Mouse (Mus musculus) ovary, adult 18-20 months (tissue): ENCODE measurements around the gene Fgfrl1.

Source experiments
- DNase-seq: peaks from one replicate; pipeline ENCODE4 v3.0.0; 2022; ENCODE audit warnings: low spot score, mixed read lengths

The Fgfrl1 gene

DNA sequence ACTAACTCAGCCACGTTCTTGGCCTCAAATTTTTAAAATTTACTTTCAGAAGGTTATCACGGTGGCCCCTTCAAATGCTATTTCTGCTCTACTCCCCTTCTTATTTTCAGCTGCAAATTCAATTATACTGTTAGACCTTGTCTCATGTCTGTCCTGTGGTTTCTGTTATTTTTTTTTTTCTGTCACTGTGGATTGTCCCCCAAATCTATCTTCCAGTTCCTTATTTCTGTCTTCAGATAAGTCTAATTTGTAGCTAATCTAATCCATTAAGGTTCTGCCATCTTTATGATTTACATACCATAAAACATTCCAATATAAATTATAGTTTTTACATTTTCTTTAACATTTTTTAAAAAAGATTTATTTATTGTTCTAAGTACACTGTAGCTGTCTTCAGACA, 24.8 kb upstream of the Fgfrl1 start:
- DNase-seq: no peak

DNA sequence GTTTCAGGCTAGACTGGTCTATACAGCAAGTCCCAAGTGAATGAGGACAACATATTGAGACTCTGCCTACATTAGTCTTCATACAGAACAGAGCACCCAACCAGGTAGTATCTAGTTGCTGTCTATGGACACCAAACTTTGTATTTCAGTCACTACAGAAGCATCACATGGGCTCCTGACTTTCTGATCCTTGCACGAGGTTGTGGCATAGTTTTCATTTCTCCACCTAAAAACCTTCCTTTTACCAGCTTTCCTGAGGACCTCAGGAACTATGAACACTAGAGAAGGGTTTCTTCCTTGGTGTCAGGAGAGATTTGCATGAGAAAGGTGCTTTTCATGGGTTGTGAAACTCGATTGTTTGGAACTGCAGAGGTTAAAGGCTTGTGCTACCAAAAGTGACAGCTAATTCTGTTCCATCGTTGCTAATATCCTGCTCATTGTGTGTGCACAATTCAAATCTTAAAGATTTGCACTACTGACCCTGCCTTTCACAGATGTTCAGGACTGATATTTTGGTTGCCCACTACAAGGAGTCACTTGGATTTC, 23.7 kb upstream of the Fgfrl1 start:
- DNase-seq: no peak

DNA sequence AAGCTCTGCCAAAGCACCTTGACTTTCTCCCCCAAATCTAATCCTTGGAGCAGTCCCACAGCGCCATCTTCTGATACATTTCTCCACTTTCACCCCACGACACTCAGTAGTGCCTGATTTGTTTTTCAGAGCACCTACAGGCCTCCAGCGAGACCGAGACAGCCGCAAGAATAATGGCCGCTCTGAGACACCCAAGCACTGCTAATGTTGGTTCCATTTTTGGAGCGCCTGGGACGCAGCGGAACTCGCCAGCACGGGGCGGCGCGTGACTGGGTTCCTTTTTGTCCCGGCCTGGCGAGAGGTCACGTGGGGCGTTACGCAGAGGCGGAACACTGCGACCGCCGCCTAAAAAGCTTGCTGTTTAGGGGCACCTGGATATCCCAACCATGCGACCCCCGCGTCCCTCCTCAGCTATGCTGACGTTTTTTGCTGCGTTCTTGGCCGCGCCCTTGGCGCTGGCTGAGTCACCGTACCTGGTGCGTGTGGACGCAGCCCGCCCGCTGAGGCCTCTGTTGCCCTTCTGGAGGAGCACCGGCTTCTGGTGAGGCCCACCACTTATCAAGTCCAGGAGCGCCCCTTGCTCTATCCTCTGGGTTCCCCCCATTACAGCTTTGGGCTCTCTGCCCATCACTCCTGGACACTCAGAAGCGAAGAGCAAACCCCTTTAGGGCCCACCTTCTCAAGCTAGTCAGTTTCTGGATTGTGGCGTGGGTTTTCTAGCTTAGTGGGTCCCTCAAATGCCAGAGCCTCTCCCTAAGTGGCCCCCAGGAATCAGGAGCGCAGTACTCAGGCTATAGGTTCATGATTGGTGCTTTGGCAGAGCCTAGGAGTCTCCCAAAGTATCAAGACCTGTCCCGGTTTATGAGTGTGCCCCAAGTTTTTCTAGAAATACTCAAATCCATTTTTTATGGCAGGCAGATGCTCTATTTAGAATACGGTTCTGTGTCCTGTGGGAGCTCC, 22.9 kb upstream of the Fgfrl1 start, which contains the start of gene Dgkq:
Dgkq (minus strand) TSS at position 696 of the 960 bp plus-strand sequence.
- peak; percentile 81 for DNase-seq

DNA sequence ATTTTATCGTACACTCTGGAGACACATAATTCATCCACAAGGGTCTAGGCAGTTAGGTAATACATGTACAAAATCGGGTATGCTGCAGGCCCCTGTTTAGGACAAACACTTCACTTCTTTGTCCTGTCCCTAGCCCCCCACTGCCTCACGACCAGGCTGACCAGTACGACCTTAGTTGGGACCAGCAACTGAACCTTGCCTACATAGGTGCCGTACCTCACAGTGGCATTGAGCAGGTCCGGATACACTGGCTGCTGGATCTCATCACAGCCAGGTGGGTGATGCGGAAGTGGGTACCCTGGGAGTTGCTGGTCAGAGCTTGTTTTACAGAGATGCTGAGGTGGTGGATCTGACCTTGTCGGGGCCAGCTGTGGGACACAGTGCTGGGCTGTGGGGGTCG, 22.2 kb upstream of the Fgfrl1 start:
- no peak for DNase-seq

DNA sequence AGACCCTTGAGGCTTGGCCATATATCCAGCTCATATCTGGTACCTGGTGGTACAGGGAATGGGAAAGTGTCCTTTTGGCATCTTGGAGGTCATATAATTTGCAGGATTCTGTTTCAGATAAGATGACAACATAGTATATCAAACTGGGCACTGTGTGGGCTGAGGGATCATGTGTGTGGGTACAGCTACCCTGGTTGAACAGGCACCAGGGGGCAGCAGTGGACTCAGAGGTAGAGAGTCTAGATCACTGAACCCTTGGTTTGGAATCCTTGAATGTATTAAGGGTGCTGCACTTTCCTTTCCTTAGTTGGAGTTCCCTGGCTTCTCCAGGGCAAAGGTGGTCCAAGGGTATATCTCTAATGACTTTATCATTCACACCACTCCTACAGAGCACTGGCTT, 21.4 kb upstream of the Fgfrl1 start:
- DNase-seq: no peak

DNA sequence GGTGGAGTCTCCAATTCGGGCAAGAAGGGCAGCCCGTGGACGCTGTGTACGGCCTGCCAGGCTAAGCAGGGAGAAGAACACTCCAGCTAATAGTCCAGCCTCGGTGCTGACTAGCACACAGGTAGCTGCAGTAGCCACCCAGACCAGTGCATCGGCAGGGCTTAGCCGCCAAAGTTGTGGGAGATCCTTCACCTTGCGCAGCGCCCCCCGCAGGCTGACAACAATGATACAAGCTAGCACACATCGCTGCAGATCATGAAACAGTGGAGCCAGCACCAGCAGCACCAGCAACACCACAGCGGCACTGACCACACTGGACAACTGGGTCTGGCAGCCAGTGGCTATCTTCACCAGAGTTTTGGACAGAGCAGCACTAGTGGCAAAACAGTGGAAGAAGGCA, 20.4 kb upstream of the Fgfrl1 start:
- no peak for DNase-seq

DNA sequence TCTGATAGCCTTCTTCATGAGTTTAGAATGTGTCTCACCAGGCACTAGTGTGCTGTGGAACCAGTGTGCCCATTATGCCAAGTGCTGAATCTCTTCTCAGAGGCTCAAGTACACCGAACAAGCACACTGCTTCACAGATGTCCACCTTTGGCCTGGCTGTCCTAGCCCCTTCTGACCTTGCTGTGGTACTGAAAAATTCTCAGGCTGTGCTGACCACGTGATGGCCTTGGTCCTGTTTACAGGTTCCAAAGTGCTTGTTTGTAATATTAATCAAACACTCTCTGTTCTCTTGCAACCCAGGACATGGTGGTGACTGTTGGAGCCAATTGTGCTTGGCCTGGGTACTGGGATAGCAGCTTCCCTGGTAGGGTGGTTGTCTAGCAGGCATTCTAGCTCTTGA, 17.6 kb upstream of the Fgfrl1 start:
- no peak for DNase-seq

DNA sequence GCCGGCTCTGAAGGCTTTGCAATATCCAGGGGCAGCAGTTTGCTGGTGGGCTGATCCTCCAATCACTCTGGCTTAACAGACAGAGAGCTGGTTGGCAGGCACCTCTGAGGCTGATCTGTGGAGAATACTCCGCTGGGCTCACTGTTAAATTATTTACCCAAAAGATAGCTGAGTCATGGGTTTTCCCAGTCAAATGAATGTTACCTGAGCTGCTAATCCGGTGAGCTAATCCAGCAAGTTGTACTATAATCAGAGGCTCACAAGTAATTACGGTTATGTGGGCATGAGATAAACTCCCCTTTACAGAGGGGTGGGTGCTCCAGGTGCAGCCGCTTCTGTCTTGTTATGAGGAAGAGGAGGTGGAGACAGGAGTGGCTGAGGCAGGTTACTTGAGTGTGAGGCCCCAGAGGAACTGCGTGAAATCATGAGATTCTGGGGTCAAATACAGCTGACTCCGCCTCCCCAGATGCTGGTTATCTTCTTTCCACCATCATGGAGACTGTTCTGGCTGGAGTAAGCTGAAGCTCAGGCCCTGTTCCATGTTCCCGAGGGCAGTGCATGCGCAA, 16.8 kb upstream of the Fgfrl1 start, which contains the start of gene Slc26a1:
Slc26a1 (minus strand) TSS at position 319 of the 566 bp plus-strand sequence.
- DNase-seq: no peak

DNA sequence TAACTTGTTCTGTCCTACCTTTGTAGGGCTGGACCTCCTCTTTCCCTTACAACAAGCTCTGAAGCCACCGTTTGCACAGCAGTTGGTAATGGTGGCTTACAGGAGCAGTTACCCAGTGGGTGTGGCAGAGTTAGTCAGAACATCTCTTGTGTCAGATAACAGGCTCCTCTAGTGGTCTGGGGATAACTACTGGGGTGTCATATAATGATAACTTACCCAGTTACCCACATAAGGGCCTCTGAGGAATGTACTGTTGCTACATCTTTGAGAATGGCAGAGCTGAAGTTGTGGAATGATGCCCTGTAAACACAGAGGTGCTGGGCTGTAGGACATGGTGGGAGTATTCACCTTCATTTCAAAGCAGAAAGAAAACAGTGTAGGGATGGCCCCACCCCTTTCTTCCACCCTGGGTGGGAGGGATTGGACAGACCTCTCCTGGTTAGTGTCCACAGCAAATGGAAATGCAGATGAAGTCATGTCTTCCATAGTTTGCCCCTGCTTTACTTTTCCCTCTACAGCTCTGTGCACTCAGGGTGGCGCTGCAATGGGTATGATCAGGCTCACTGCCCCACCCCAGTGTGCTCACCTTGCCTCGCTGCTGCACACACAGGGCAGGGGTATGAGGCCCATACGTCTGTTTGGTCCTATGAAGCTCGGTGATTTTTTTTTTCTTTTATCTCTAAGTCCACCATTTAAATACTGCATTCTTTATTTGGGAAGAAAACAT, 15.2 kb upstream of the Fgfrl1 start:
- no peak for DNase-seq

DNA sequence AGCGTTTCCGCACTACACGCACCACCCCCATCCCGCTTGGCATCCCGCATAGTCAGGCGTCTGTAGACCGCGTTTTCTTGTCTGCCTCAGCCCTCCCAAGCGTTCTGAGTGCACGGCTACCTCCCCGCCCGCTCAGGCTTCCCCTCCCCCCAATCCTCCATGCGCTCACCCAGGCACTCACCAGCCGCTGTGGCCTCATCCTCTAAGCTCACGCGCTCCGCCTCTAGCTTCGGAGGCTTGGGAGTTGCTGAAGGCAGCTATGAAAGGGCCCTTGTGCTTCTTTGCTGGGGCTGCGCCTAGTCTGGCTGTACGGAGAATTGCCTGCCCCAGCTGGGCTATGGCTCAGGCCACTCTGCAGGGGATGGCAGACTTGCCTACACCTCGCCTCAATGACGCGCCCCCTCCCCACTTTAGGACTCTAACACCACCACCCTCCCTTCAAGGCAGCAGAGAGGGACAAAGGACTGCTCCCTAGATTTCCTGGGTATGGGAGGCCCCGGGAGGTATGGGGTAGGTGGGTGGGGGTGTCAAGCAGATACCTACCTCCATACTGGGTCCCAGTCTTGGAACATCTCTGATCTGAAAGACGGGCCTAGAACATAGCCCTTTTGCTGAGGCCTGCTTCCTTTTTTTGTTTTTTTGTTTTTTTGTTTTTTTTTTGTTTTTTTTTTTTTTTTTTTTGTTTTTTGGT, 14.4 kb upstream of the Fgfrl1 start:
- no peak for DNase-seq

DNA sequence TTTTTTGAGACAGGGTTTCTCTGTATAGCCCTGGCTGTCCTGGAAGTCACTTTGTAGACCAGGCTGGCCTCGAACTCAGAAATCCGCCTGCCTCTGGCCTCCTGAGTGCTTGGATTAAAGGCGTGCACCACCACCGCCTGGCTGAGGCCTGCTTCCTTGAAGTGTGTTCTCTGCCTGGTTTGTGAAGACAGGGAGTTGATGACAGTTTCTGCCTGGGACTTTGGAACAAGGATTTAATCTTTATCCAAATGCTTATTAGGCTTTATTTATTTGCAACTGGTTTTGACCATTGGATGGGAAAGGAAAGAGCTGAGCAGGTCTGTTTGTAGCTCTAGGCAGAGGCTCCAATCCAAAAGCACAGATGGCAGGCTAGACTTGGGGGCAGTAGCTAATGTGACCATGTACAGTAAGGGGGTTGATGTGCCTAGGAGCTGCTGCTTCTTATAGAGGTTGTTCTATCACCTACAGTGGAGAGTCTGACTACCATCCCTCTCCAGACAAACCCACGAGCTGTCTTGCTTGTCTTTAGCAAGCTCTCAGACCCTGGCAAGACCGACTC, 13.8 kb upstream of the Fgfrl1 start:
- DNase-seq: no peak

DNA sequence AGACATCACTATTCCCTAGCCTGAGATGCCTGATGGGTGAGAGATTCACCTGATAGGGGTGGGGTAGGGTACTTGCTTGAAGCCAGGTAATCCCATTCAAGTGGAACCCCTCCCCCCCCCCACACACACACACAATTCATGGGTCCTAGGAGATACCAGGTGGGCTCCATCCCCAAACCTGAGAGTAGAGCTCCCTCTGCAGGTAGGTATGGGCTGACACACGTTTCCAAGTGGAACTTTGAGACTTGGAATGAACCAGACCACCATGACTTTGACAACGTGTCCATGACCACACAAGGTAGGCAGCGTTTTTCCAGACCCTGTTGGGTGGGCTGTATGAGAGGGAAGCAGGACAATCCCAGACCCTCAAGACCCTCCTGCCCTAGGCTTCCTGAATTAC, 12.3 kb upstream of the Fgfrl1 start:
- no peak for DNase-seq

DNA sequence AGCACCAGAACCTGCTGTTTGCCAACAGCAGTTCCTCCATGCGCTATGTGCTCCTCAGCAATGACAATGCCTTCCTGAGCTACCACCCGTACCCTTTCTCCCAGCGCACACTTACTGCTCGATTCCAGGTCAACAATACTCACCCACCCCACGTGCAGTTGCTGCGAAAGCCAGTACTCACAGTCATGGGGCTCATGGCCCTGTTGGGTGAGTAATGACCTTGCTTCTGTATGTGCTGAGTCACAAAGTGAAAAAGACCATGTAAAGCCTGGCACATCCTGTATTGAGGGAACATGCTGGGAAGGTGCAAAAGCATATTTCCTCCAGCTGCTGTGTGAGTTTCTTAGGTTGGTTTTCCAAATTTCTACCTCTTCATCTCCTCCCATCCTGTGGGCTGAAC, 11.3 kb upstream of the Fgfrl1 start:
- DNase-seq: no peak

DNA sequence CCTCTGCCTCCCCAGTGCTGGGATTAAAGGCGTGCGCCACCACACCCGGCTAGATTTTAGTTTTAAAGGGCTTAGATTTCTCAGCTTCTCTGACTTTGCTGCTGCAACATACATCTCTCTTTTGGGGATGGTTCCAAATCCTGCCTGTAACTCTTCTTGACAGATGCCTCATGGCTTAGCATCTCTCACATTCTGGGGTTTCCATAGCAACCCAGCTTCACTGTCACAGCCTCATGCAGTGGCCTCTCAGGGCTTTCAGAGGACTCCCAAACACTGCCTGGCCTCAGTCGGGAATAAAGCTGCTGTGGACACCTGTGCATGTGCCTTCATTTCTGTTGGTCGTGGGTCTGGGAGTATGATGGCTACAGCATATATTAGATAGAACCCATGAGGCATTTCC, 3.1 kb upstream of the Fgfrl1 start:
- no peak for DNase-seq

DNA sequence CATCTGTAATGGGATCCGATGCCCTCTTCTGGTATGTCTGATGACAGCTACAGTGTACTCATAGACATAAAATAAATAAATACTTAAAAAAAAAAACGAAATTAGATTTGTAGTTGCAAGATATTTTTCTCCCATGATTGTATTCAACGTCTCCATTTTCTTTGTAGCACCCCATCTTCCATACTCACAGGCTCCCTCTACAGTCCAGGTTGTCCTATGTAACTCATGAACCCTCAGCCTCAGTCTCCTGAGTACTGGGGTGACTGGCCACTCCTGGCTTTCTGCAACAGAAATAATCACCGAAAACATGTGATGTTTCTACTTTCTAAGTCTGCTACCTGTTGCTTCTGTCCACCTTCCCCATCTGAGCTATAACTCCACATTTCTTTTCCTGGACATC, 1.0 kb upstream of the Fgfrl1 start:
- no peak for DNase-seq

DNA sequence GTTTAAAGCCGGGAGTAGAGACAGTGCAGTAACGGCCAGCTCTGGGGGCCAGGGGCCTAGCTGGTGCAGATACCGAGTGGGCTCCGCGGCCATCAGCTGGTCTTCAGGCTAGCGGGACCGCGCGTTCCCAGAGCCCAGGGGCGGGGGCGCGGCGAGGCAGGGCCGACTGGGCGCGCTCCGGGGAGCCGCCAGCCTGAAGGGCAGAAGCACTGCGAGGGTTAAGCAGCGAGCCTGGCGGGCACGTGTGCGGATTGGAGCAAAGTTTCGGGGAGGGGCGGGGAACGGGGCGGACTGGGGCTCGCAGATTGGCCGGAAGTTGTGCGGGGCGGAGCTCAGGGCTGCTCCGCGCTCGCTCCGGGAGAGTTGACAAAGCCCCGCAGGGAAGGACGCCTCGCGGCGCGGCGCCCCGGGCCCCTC, 1.7 kb downstream of the Fgfrl1 start:
- peak; percentile 83 for DNase-seq

DNA sequence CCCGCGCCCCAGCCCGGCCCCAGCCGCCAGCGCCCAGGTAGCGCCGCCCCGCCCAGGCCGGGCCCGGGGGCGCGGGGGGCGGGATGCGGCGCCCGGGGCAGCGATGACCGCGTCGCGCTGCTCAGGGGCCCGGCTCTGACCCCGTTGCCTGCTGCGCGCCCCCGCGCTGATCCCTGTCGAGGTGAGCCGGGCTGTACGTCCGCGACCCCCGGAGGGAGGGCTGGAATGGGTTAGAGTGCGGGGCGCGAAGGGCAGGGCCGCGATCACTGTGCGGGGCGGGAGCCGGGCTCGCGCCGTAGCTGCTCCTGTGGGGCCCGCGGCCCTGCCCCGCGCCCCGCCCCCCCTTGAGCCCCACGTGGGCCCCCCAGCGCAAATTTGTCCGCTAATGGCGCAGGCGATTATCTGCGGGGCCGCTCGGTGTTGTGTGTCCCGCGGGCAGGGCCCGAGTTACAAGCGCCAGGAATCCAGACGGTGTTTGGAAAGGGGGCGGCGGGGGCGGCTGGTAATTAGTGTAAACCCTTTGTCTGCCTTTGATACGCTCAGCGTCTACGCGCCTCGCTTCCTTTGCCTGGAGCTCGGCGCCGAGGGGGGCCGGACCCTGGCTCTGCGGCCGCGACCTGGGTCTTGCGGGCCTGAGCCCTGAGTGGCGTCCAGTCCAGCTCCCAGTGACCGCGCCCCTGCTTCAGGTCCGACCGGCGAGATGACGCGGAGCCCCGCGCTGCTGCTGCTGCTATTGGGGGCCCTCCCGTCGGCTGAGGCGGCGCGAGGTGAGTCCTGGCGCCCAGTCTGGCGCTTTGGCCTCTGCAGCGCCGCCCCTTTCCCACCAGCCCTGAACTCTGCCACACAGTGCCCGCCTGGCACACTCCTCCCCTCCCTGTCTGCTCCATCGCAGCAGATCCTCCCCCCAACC, 2.4 kb downstream of the Fgfrl1 start:
- DNase-seq: peak; percentile 54

DNA sequence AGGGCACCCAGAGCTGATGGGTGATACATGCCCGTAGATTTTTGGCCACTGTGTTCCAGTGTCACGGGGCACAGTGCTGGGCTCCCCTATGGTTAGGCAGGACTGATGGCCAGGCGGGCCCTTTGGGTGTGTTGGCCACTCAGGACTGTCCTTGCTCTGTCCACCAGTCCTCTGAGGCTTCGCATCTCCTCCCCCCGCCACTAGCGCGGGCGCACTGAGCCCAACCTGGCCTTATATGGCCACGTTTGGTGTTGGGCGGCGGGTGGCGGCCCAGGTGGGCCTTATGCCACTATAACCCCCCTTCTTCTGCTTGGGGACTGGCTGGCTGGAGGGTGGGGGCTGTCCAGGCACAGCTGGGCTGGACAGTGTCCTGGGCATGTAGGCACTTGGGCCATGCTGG, 3.7 kb downstream of the Fgfrl1 start:
- DNase-seq: no peak

DNA sequence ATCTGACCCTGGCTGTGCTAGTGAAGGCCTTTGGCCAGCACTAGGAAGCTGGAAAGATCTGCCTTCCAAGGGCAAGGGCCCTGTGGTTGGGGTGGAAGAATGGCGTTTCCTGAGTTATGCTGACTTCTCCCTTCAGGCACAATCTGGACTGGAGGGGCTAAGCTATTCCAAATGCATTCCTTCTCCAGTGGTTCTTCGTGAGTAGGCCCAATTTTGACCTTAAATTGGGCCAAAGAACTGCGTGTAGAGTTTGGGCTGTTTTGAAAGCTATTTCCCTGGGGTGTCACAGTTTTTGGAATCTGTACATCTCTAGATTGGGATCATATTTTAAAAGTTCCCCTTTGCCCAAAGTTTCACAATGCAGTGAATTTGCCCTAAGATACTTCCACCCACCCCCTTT, 4.4 kb downstream of the Fgfrl1 start:
- DNase-seq: no peak

DNA sequence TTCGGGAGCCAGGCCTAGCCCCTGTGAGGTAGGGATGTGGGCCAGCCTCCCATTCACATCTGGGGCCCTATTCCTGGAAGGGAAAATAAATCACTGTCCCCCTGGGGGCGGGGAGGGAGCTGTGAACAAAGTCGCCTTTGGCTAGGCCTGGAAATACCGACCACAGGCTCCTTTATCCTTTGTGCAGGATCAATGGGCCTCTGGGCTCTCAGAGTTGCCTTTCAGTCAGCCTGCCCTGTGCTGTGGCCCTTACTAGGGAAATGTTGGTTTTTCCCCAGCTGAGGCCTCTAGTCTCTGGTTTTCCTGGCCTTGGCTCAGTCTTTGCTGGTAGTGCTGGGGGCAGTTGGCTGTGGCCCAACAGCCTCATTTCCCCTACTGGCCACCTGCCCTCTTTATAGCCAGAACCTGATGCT, 5.2 kb downstream of the Fgfrl1 start:
- DNase-seq: no peak
